13 mouse cellular contexts compared by ENCODE assay signal in genomic region chr7:114103629-114104347, GRCm38 (mm10). TPM values are rescaled to one million over a fixed set of nuclear protein-coding genes. Genes with fewer than 3 reads are reported as not detected.
DNase-seq lines count a peak whose midpoint lies in the region; ATAC-seq lines count a peak whose summit lies in the region.
"Had no signal": no experiment of that assay in that cellular context is flagged by ENCODE, and none has a peak within 500 bp of the region (broad histone marks: within the 10 kb centered on the region; RNA-seq: fewer than 3 reads in every experiment).

No protein-coding gene starts in this region.

- ATAC-seq in heart, embryonic 13.5 days (ENCODE audit: extremely low read depth, insufficient number of reproducible peaks, low FRiP score, low TSS enrichment): no peak
- ATAC-seq in midbrain, embryonic 15.5 days (replicated peaks): no peak
- ATAC-seq: forebrain, embryonic 16.5 days; hindbrain, embryonic 16.5 days had no signal

- H3K4me3 ChIP-seq in heart, embryonic 13.5 days: peak overlapping the region; percentile 14
- H3K4me3 ChIP-seq in midbrain, embryonic 15.5 days: no peak overlapping the region
- H3K4me3 ChIP-seq: neural tube, embryonic 15.5 days had no signal

- peaks cover 94% of the 10 kb centered on the region for H3K4me1 ChIP-seq in heart, embryonic 13.5 days
- H3K4me1 ChIP-seq in midbrain, embryonic 15.5 days: no peaks in the 10 kb centered on the region
- H3K4me1 ChIP-seq: neural tube, embryonic 15.5 days had no signal

- WGBS in heart, embryonic 13.5 days: 54% methylated on average over 24 of the region's 24 CpGs
- 92% methylated on average over 24 of the region's 24 CpGs for WGBS in midbrain, embryonic 15.5 days

- H3K4me2 ChIP-seq in heart, embryonic 13.5 days: peak overlapping the region; percentile 55
- no peak overlapping the region for H3K4me2 ChIP-seq in midbrain, embryonic 15.5 days
- H3K4me2 ChIP-seq: neural tube, embryonic 15.5 days had no signal

- H3K36me3 ChIP-seq in heart, embryonic 13.5 days: no peaks in the 10 kb centered on the region
- no peaks in the 10 kb centered on the region for H3K36me3 ChIP-seq in midbrain, embryonic 15.5 days (replicated peaks)
- H3K36me3 ChIP-seq: neural tube, embryonic 15.5 days had no signal

- H3K9me3 ChIP-seq in heart, embryonic 13.5 days: no peaks in the 10 kb centered on the region
- H3K9me3 ChIP-seq in midbrain, embryonic 15.5 days: no peaks in the 10 kb centered on the region
- H3K9me3 ChIP-seq: neural tube, embryonic 15.5 days had no signal

- no peak for DNase-seq in heart, adult 8-10 months (ENCODE audit: low spot score)
- DNase-seq in A20 (ENCODE audit: low read depth, low spot score): peak; percentile 71
- peak; percentile 76 for DNase-seq in fat pad, adult 2 months (ENCODE audit: extremely low read depth, low read depth, low spot score)
- DNase-seq in lung, postnatal 25 days (ENCODE audit: low spot score): peak; percentile 38
- DNase-seq in Muller cell, postnatal 12 days (ENCODE audit: inconsistent ontology term): no peak
- no peak for DNase-seq in gastrocnemius, adult 8-10 months (ENCODE audit: low spot score in 2 of 2)
- DNase-seq: adrenal gland, postnatal 36 days had no signal

- H3K27ac ChIP-seq in heart, embryonic 13.5 days (replicated peaks): peak overlapping the region; percentile 44
- no peak overlapping the region for H3K27ac ChIP-seq in midbrain, embryonic 15.5 days
- H3K27ac ChIP-seq: liver, embryonic 14.5 days; neural tube, embryonic 15.5 days had no signal

- H3K27me3 ChIP-seq in heart, embryonic 13.5 days (replicated peaks): no peaks in the 10 kb centered on the region
- no peaks in the 10 kb centered on the region for H3K27me3 ChIP-seq in midbrain, embryonic 15.5 days (replicated peaks)
- H3K27me3 ChIP-seq: neural tube, embryonic 15.5 days had no signal

- H3K9ac ChIP-seq in heart, embryonic 13.5 days: peak overlapping the region; percentile 41; the same call in 1 of the 2 replicates
- H3K9ac ChIP-seq in midbrain, embryonic 15.5 days: no peak overlapping the region
- H3K9ac ChIP-seq: liver, embryonic 14.5 days; neural tube, embryonic 15.5 days had no signal

RNA-seq across cellular contexts. Expression of gene Rras2, which starts 13.8 kb away (rescaled TPM):
- polyA plus RNA-seq in heart, embryonic 13.5 days (2015; fragmentation: Nextera tagmentation; extraction: Ambion mirVana): 47.2 and 48.0 TPM in 2 replicates
- 10 to 100 TPM; 42.5 to 68.2 (median 55.1) TPM for total RNA-seq in heart, adult 8-10 months (2022)
- polyA plus RNA-seq in midbrain, embryonic 15.5 days (2015; fragmentation: Nextera tagmentation; extraction: Ambion mirVana): 20.7 and 21.6 TPM in 2 replicates
- total RNA-seq in gastrocnemius, adult 8-10 months (2022): 10 to 100 TPM; 12.4 to 15.0 (median 13.6) TPM

Comparison
In these comparisons a context has a peak if more than half of its experiments do, and no peak if none do; other contexts are left out.
1. DNase-seq: peak in A20 (single experiment), fat pad, adult 2 months (single experiment) and lung, postnatal 25 days (single experiment); none in heart, adult 8-10 months (single experiment), Muller cell, postnatal 12 days (single experiment) and gastrocnemius, adult 8-10 months (0 of 2).